Mouse (Mus musculus): ENCODE data around the gene Frs3. TPM values are rescaled to one million over a fixed set of nuclear protein-coding genes. Genes with fewer than 3 reads are reported as not detected.

Gene Frs3
- polyA plus RNA-seq, 1 experiment: 2.2 TPM

GRCm38 (mm10) chr17:47726566-47726965 is 37.7 kb downstream of the Frs3 start, which contains the start of gene Pgc:
TSS of gene Pgc (plus strand) at chr17:47726842.
- Histone ChIP-seq H3K79me2 (ENCODE audit: control insufficient read depth, insufficient read depth) (no peaks in the 10 kb centered on the region), H3ac (ENCODE audit: control insufficient read depth, insufficient read length, low read depth) (no peak within 1 kb of the TSS), H3K27me3 (ENCODE audit: control insufficient read depth, insufficient read depth, insufficient read length) (peaks cover 49% of the 10 kb centered on the region), H3K36me3 (ENCODE audit: control insufficient read depth, insufficient read depth) (no peaks in the 10 kb centered on the region), H3K4me3 (ENCODE audit: insufficient read depth, poor library complexity, severe bottlenecking) (no peak within 1 kb of the TSS), H3K79me3 (ENCODE audit: low read depth) (no peaks in the 10 kb centered on the region)
- TF ChIP-seq MYOD1 (IDR thresholded peaks at IDR 0.05; ENCODE audit: control insufficient read depth, insufficient read length, low read depth): no peak
- no peak for TF ChIP-seq MAX (IDR thresholded peaks at IDR 0.05)
- TF ChIP-seq USF1 (IDR thresholded peaks at IDR 0.05; ENCODE audit: low read depth): no peak
- no peak for TF ChIP-seq CEBPB (IDR thresholded peaks at IDR 0.05; ENCODE audit: low read depth)
- no peak for TF ChIP-seq CTCF (IDR thresholded peaks at IDR 0.05; ENCODE audit: control insufficient read depth, insufficient read depth, insufficient read length)
- TF ChIP-seq MYOG (IDR thresholded peaks at IDR 0.05; ENCODE audit: control insufficient read depth, extremely low read depth, insufficient read length): no peak
- TF ChIP-seq FOSL1 (IDR thresholded peaks at IDR 0.05; ENCODE audit: insufficient read depth, low read length, poor library complexity, severe bottlenecking): no peak

GRCm38 (mm10) chr17:47730633-47731575 is 42.1 kb downstream of the Frs3 start:
- H3ac ChIP-seq (ENCODE audit: control insufficient read depth, insufficient read length, low read depth): no peak overlapping the region
- no peak overlapping the region for H3K4me3 ChIP-seq (ENCODE audit: insufficient read depth, poor library complexity, severe bottlenecking)
- H3K36me3 ChIP-seq (ENCODE audit: control insufficient read depth, insufficient read depth): no peaks in the 10 kb centered on the region
- TF ChIP-seq MAX (IDR thresholded peaks at IDR 0.05) (no peak), USF1 (IDR thresholded peaks at IDR 0.05; ENCODE audit: low read depth) (no peak), MYOG (IDR thresholded peaks at IDR 0.05; ENCODE audit: control insufficient read depth, extremely low read depth, insufficient read length) (no peak), FOSL1 (IDR thresholded peaks at IDR 0.05; ENCODE audit: insufficient read depth, low read length, poor library complexity, severe bottlenecking) (no peak), CTCF (IDR thresholded peaks at IDR 0.05; ENCODE audit: control insufficient read depth, insufficient read depth, insufficient read length) (no peak), CEBPB (IDR thresholded peaks at IDR 0.05; ENCODE audit: low read depth) (no peak), MYOD1 (IDR thresholded peaks at IDR 0.05; ENCODE audit: control insufficient read depth, insufficient read length, low read depth) (no peak)
- H3K79me2 ChIP-seq (ENCODE audit: control insufficient read depth, insufficient read depth): no peaks in the 10 kb centered on the region
- H3K79me3 ChIP-seq (ENCODE audit: low read depth): no peaks in the 10 kb centered on the region
- H3K27me3 ChIP-seq (ENCODE audit: control insufficient read depth, insufficient read depth, insufficient read length): peaks cover 51% of the 10 kb centered on the region

DNA sequence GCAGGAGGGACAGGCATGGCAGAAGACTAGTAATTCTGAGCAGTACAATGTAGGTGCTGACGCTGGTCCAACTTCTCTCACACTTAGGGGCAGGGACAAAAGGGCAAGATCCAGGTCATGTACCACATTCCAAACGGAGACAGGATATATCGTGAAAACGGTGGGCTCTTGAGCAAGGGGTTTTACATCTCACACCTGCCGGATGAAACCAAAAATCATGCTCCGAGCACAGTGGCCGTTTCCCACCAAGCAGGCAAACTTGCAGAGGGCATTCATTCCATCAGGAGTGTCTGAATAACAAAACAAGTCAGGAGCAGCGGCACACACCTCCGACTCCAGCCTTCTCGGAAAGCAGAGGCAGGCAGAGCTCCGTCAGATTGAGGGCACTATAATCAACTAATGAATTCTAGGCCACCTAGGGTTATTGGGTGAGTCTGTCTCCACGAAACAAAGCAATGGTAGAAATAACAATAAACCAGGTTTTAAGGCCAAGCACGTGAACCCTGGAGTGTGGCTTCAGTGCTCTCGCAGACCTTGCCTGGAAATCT is 46.8 kb downstream of the Frs3 start:
- Histone ChIP-seq H3ac (ENCODE audit: control insufficient read depth, insufficient read length, low read depth) (no peak overlapping the region), H3K27me3 (ENCODE audit: control insufficient read depth, insufficient read depth, insufficient read length) (peaks cover 16% of the 10 kb centered on the region), H3K79me3 (ENCODE audit: low read depth) (no peaks in the 10 kb centered on the region), H3K4me3 (ENCODE audit: insufficient read depth, poor library complexity, severe bottlenecking) (no peak overlapping the region), H3K36me3 (ENCODE audit: control insufficient read depth, insufficient read depth) (no peaks in the 10 kb centered on the region), H3K79me2 (ENCODE audit: control insufficient read depth, insufficient read depth) (no peaks in the 10 kb centered on the region)
- TF ChIP-seq MYOD1 (IDR thresholded peaks at IDR 0.05; ENCODE audit: control insufficient read depth, insufficient read length, low read depth) (no peak), CEBPB (IDR thresholded peaks at IDR 0.05; ENCODE audit: low read depth) (no peak), USF1 (IDR thresholded peaks at IDR 0.05; ENCODE audit: low read depth) (no peak), MAX (IDR thresholded peaks at IDR 0.05) (no peak), FOSL1 (IDR thresholded peaks at IDR 0.05; ENCODE audit: insufficient read depth, low read length, poor library complexity, severe bottlenecking) (no peak), MYOG (IDR thresholded peaks at IDR 0.05; ENCODE audit: control insufficient read depth, extremely low read depth, insufficient read length) (no peak), CTCF (IDR thresholded peaks at IDR 0.05; ENCODE audit: control insufficient read depth, insufficient read depth, insufficient read length) (no peak)

DNA sequence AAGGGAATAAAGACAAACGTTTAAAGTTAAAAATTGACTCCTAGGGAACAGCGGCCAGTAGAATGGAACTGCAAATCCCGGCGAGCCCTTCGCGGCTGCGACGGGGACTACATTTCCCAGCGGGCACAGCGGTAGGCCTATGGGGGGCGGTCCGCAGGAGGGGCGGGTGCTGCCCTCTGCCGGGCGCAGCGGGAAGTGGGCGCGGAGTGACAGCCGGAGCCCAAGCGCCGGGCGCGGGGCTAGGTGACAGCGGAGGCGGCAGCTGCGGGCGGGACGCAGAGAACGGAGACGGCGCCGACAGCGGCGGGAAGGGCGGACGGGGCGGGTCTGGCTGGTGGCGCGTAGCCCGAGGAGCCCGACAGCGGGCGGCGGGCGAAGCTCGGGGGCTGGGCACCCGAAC is 48.0 kb downstream of the Frs3 start, which contains the start of gene Tfeb:
Tfeb (plus strand) TSS at position 175 of the 400 bp plus-strand sequence.
- H3K36me3 ChIP-seq (ENCODE audit: control insufficient read depth, insufficient read depth): no peaks in the 10 kb centered on the region
- peaks cover 16% of the 10 kb centered on the region for H3K27me3 ChIP-seq (ENCODE audit: control insufficient read depth, insufficient read depth, insufficient read length)
- no peaks in the 10 kb centered on the region for H3K79me2 ChIP-seq (ENCODE audit: control insufficient read depth, insufficient read depth)
- no peak for TF ChIP-seq CEBPB (IDR thresholded peaks at IDR 0.05; ENCODE audit: low read depth)
- TF ChIP-seq USF1 (IDR thresholded peaks at IDR 0.05; ENCODE audit: low read depth): no peak
- TF ChIP-seq FOSL1 (IDR thresholded peaks at IDR 0.05; ENCODE audit: insufficient read depth, low read length, poor library complexity, severe bottlenecking): no peak
- TF ChIP-seq MYOD1 (IDR thresholded peaks at IDR 0.05; ENCODE audit: control insufficient read depth, insufficient read length, low read depth): peak; percentile 17
- no peak for TF ChIP-seq MAX (IDR thresholded peaks at IDR 0.05)
- peak; percentile 98 for TF ChIP-seq CTCF (IDR thresholded peaks at IDR 0.05; ENCODE audit: control insufficient read depth, insufficient read depth, insufficient read length)
- no peak for TF ChIP-seq MYOG (IDR thresholded peaks at IDR 0.05; ENCODE audit: control insufficient read depth, extremely low read depth, insufficient read length)
- H3K79me3 ChIP-seq (ENCODE audit: low read depth): no peaks in the 10 kb centered on the region
- peak within 1 kb of the TSS; percentile 46 for H3K4me3 ChIP-seq (ENCODE audit: insufficient read depth, poor library complexity, severe bottlenecking)
- peak within 1 kb of the TSS; percentile 67 for H3ac ChIP-seq (ENCODE audit: control insufficient read depth, insufficient read length, low read depth)

- H3K79me3 ChIP-seq (ENCODE audit: low read depth): no peaks in the 10 kb centered on the region
- no peaks in the 10 kb centered on the region for H3K79me2 ChIP-seq (ENCODE audit: control insufficient read depth, insufficient read depth)
- H3K4me3 ChIP-seq (ENCODE audit: insufficient read depth, poor library complexity, severe bottlenecking): peak overlapping the region; percentile 46
- peak overlapping the region; percentile 67 for H3ac ChIP-seq (ENCODE audit: control insufficient read depth, insufficient read length, low read depth)
- no peaks in the 10 kb centered on the region for H3K36me3 ChIP-seq (ENCODE audit: control insufficient read depth, insufficient read depth)
- H3K27me3 ChIP-seq (ENCODE audit: control insufficient read depth, insufficient read depth, insufficient read length): peaks cover 11% of the 10 kb centered on the region
- TF ChIP-seq CTCF (IDR thresholded peaks at IDR 0.05; ENCODE audit: control insufficient read depth, insufficient read depth, insufficient read length) (no peak), MYOD1 (IDR thresholded peaks at IDR 0.05; ENCODE audit: control insufficient read depth, insufficient read length, low read depth) (no peak), MAX (IDR thresholded peaks at IDR 0.05) (no peak), MYOG (IDR thresholded peaks at IDR 0.05; ENCODE audit: control insufficient read depth, extremely low read depth, insufficient read length) (no peak), USF1 (IDR thresholded peaks at IDR 0.05; ENCODE audit: low read depth) (no peak), CEBPB (IDR thresholded peaks at IDR 0.05; ENCODE audit: low read depth) (no peak), FOSL1 (IDR thresholded peaks at IDR 0.05; ENCODE audit: insufficient read depth, low read length, poor library complexity, severe bottlenecking) (no peak)
Measured at GRCm38 (mm10) chr17:47737271-47738065, 48.6 kb downstream of the Frs3 start.
